Mouse (Mus musculus): ENCODE measurements at regions not wholly inside any gene's neighbourhood (a gene's known extent, or its start where the extent isn't known, plus 50 kb on each side); places are given as distances from the start of the nearest gene placed in this dataset.

DNA sequence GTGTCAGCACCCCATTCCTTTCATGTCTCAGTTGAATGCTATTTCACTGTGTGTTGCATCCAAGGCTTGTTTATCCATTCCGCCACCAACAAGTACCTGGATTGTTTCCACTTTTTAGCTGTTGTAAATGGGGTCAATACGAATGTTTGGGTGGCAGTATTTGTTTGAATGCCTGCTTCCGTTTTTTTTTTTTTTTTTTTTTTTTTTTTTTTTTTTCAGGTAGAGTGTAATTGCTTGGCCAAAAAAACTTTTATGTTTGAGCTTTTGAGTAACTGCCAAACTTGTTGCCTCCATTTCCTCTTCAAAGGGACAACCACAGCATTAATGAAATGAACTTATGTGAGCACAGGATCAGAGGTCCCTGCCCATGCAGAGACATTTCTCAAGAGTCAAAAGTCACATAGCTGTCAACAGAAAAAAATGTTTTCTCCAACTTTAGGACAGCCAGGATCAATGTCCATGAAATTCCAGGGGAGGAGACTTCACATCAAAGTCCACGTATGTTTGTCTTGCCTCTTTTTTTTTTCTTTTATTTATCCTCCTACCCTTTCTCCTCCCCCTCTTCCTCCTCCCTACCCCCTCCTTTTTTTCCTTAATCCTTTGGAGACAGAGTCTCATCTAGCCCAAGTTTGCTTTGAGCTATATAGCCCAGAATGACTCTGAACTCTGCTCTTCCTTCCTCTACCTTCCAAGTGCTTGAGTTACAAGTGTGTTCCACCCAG is 56.5 kb upstream of the Ugp2 start:
- no peaks in the 10 kb centered on the region for H3K4me1 ChIP-seq (ENCODE audit: control insufficient read depth, insufficient read depth, low read length)
- H3K9me3 ChIP-seq (ENCODE audit: control insufficient read depth, low read depth, low read length) = no peaks in the 10 kb centered on the region
- no peak overlapping the region for H3K27ac ChIP-seq (ENCODE audit: low read length)
- no peak overlapping the region for H3K9ac ChIP-seq (replicated peaks; ENCODE audit: low read depth, low read length)
- no peak overlapping the region for H3K4me2 ChIP-seq (replicated peaks; ENCODE audit: low read depth, low read length)
- no peaks in the 10 kb centered on the region for H3K36me3 ChIP-seq (ENCODE audit: control insufficient read depth, insufficient read depth, low read length)
- 66% methylated on average over 4 of the region's 4 CpGs for WGBS
- H3K4me3 ChIP-seq (ENCODE audit: low read depth, low read length) = no peak overlapping the region
- ATAC-seq (ENCODE audit: insufficient number of reproducible peaks, insufficient read depth, low FRiP score, low read depth) = no peak
- H3K27me3 ChIP-seq (ENCODE audit: control insufficient read depth, insufficient read depth, low read length) = no peaks in the 10 kb centered on the region

- Histone ChIP-seq H3K27ac (ENCODE audit: low read length) (no peak overlapping the region), H3K9ac (replicated peaks; ENCODE audit: low read depth, low read length) (no peak overlapping the region), H3K27me3 (ENCODE audit: control insufficient read depth, insufficient read depth, low read length) (no peaks in the 10 kb centered on the region), H3K4me1 (ENCODE audit: control insufficient read depth, insufficient read depth, low read length) (no peaks in the 10 kb centered on the region), H3K9me3 (ENCODE audit: control insufficient read depth, low read depth, low read length) (no peaks in the 10 kb centered on the region), H3K4me2 (replicated peaks; ENCODE audit: low read depth, low read length) (no peak overlapping the region), H3K4me3 (ENCODE audit: low read depth, low read length) (no peak overlapping the region), H3K36me3 (ENCODE audit: control insufficient read depth, insufficient read depth, low read length) (no peaks in the 10 kb centered on the region)
- 88% methylated on average over 6 of the region's 6 CpGs for WGBS
- no peak for ATAC-seq (ENCODE audit: insufficient number of reproducible peaks, insufficient read depth, low FRiP score, low read depth)
Measured at GRCm38 (mm10) chr11:21425480-21426101, 54.6 kb upstream of the Ugp2 start.

DNA sequence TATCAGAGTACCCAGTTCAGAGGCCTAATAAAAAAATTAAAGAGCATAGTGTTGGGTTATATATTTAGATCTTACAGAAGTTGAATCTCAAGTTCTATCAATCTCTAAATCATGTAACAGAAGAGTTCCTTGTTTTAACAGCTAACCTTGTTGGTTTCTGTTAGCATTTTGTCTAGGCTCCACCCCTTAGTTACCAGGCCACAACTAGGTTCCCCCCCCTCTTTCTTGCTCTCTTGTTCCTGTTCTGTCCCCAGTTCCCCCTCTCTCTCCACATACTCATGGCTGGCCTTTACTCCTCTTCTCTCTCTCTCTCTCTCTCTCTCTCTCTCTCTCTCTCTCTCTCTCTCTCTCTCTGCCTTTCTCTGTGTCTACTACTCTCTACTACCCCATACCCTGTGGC is 53.3 kb upstream of the Ugp2 start:
- Histone ChIP-seq H3K9ac (replicated peaks; ENCODE audit: low read depth, low read length) (no peak overlapping the region), H3K4me1 (ENCODE audit: control insufficient read depth, insufficient read depth, low read length) (no peaks in the 10 kb centered on the region), H3K36me3 (ENCODE audit: control insufficient read depth, insufficient read depth, low read length) (no peaks in the 10 kb centered on the region), H3K27ac (ENCODE audit: low read length) (no peak overlapping the region), H3K27me3 (ENCODE audit: control insufficient read depth, insufficient read depth, low read length) (no peaks in the 10 kb centered on the region), H3K9me3 (ENCODE audit: control insufficient read depth, low read depth, low read length) (no peaks in the 10 kb centered on the region), H3K4me3 (ENCODE audit: low read depth, low read length) (no peak overlapping the region), H3K4me2 (replicated peaks; ENCODE audit: low read depth, low read length) (no peak overlapping the region)
- ATAC-seq (ENCODE audit: insufficient number of reproducible peaks, insufficient read depth, low FRiP score, low read depth) = no peak

DNA sequence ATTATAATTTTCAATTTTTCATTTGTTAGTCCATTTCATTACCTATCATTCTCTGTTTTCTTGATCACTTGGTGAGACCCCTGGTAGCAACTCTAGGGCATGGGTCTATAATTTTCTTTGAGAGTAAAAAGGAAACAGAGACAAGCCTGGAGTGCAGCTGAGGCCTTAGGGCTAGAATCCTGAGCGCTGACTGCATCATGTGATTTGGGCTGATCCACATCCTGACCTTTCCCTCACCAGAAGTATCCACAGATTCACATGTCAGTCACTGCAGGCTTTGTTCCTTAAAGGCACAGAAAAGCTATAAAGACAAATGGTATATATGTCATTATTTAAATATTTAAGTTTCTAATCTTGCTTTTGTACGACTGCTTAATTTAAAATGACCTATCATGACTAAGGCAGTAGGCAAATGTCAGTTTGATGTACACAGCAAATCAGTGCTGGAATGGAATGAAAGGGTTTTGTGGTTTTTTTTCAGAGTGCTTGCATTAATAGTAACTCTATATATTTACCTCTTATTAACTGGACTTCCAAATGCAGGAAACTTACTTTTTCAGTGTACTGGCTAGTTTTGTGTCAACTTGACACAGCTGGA is 51.4 kb upstream of the Ugp2 start:
- ATAC-seq (ENCODE audit: insufficient number of reproducible peaks, insufficient read depth, low FRiP score, low read depth) = 0 out of 2 replicates have a peak, but pooled peaks have one; percentile 49
- Histone ChIP-seq H3K4me2 (replicated peaks; ENCODE audit: low read depth, low read length) (no peak overlapping the region), H3K4me1 (ENCODE audit: control insufficient read depth, insufficient read depth, low read length) (no peaks in the 10 kb centered on the region), H3K9ac (replicated peaks; ENCODE audit: low read depth, low read length) (no peak overlapping the region), H3K4me3 (ENCODE audit: low read depth, low read length) (no peak overlapping the region), H3K9me3 (ENCODE audit: control insufficient read depth, low read depth, low read length) (no peaks in the 10 kb centered on the region), H3K27ac (ENCODE audit: low read length) (no peak overlapping the region), H3K36me3 (ENCODE audit: control insufficient read depth, insufficient read depth, low read length) (no peaks in the 10 kb centered on the region), H3K27me3 (ENCODE audit: control insufficient read depth, insufficient read depth, low read length) (no peaks in the 10 kb centered on the region)
- 40% methylated on average over 2 of the region's 2 CpGs for WGBS

Measured in stomach, embryonic 14.5 days (tissue).